In genomic region chr10:21504431-21504830, GRCm38 (mm10) we compare ENCODE assay signal across 22 mouse cellular contexts.
DNase-seq lines count a peak whose midpoint lies in the region; ATAC-seq and TF ChIP-seq lines count a peak whose summit lies in the region.
"Had no signal": no experiment of that assay in that cellular context is flagged by ENCODE, and none has a peak within 500 bp of the region (broad histone marks: within the 10 kb centered on the region; RNA-seq: fewer than 3 reads in every experiment).

No protein-coding gene starts in this region.

- no peaks in the 10 kb centered on the region for H3K4me1 ChIP-seq in hindbrain, postnatal 0 days (ENCODE audit: insufficient read depth, low read length)
- H3K4me1 ChIP-seq: embryonic facial prominence, embryonic 10.5 days; forebrain, embryonic 12.5 days; heart, embryonic 10.5 days; limb, embryonic 15.5 days; liver, embryonic 15.5 days; midbrain, embryonic 15.5 days had no signal

- peak; percentile 9 for DNase-seq in gastrocnemius, postnatal 25 days
- no peak for DNase-seq in gastrocnemius, postnatal 10 days
- DNase-seq in brain, embryonic 14.5 days (ENCODE audit: low read depth) = peak; percentile 23
- DNase-seq in thymus, postnatal 0 days (ENCODE audit: low spot score) = peak; percentile 85
- DNase-seq in hindbrain, postnatal 0 days (ENCODE audit: low spot score) = no peak
- no peak for DNase-seq in right cerebral cortex, postnatal 14 days
- no peak for DNase-seq in natural killer cell, adult 2 months (ENCODE audit: low spot score in 2 of 2)
- DNase-seq: adrenal gland, postnatal 14 days; cerebellum, adult 18-20 months; cerebellum, postnatal 36 days; gastrocnemius, postnatal 36 days; kidney, adult 2 months; kidney, postnatal 14 days; lung, postnatal 14 days had no signal

- TF ChIP-seq POLR2A in brain, embryonic 14.5 days (IDR thresholded peaks at IDR 0.05; ENCODE audit: borderline replicate concordance, extremely low read depth, insufficient read depth, insufficient read length, poor library complexity, severe bottlenecking) = no peak

- no peaks in the 10 kb centered on the region for H3K9me3 ChIP-seq in hindbrain, postnatal 0 days (ENCODE audit: low read length)
- H3K9me3 ChIP-seq: embryonic facial prominence, embryonic 10.5 days; forebrain, embryonic 12.5 days; heart, embryonic 10.5 days; limb, embryonic 15.5 days; liver, embryonic 15.5 days; midbrain, embryonic 15.5 days had no signal

- TF ChIP-seq CTCF in brain, embryonic 14.5 days (IDR thresholded peaks at IDR 0.05; ENCODE audit: borderline replicate concordance, extremely low read depth, insufficient read depth, insufficient read length) = no peak
- TF ChIP-seq CTCF in hindbrain, postnatal 0 days (IDR thresholded peaks at IDR 0.05; ENCODE audit: low read depth) = no peak

- H3K9ac ChIP-seq in hindbrain, postnatal 0 days (replicated peaks; ENCODE audit: low read length) = no peak overlapping the region
- H3K9ac ChIP-seq: forebrain, embryonic 12.5 days; limb, embryonic 15.5 days; liver, embryonic 15.5 days; midbrain, embryonic 15.5 days had no signal

- H3K36me3 ChIP-seq in hindbrain, postnatal 0 days (ENCODE audit: insufficient read depth, low read length) = no peaks in the 10 kb centered on the region
- H3K36me3 ChIP-seq: embryonic facial prominence, embryonic 10.5 days; forebrain, embryonic 12.5 days; heart, embryonic 10.5 days; limb, embryonic 15.5 days; liver, embryonic 15.5 days; midbrain, embryonic 15.5 days had no signal

- H3K4me2 ChIP-seq in hindbrain, postnatal 0 days (ENCODE audit: low read depth, low read length) = no peak overlapping the region
- H3K4me2 ChIP-seq: forebrain, embryonic 12.5 days; limb, embryonic 15.5 days; liver, embryonic 15.5 days; midbrain, embryonic 15.5 days had no signal

- H3K4me3 ChIP-seq in hindbrain, postnatal 0 days (ENCODE audit: low read length) = no peak overlapping the region
- H3K4me3 ChIP-seq: embryonic facial prominence, embryonic 10.5 days; forebrain, embryonic 12.5 days; heart, embryonic 10.5 days; limb, embryonic 15.5 days; liver, embryonic 15.5 days; midbrain, embryonic 15.5 days had no signal

- 89% methylated on average over 3 of the region's 3 CpGs for WGBS in hindbrain, postnatal 0 days

- H3K27ac ChIP-seq in hindbrain, postnatal 0 days = no peak overlapping the region
- H3K27ac ChIP-seq: embryonic facial prominence, embryonic 10.5 days; forebrain, embryonic 12.5 days; heart, embryonic 10.5 days; limb, embryonic 15.5 days; liver, embryonic 15.5 days; midbrain, embryonic 15.5 days had no signal

- no peak for ATAC-seq in hindbrain, postnatal 0 days
- ATAC-seq: inflammation-experienced regulatory T-cells, adult 6 months; Patski had no signal

- H3K27me3 ChIP-seq in hindbrain, postnatal 0 days (ENCODE audit: insufficient read depth, low read length) = no peaks in the 10 kb centered on the region
- H3K27me3 ChIP-seq: forebrain, embryonic 12.5 days; limb, embryonic 15.5 days; liver, embryonic 15.5 days; midbrain, embryonic 15.5 days had no signal

Comparison
In these comparisons a context has a peak if more than half of its experiments do, and no peak if none do; other contexts are left out.
1. DNase-seq: peak in gastrocnemius, postnatal 25 days (single experiment), brain, embryonic 14.5 days (single experiment) and thymus, postnatal 0 days (single experiment); none in gastrocnemius, postnatal 10 days (single experiment), hindbrain, postnatal 0 days (single experiment), right cerebral cortex, postnatal 14 days (single experiment) and natural killer cell, adult 2 months (0 of 2).